Mouse (Mus musculus): ENCODE measurements around the gene Calr3.

Gene Calr3

DNA sequence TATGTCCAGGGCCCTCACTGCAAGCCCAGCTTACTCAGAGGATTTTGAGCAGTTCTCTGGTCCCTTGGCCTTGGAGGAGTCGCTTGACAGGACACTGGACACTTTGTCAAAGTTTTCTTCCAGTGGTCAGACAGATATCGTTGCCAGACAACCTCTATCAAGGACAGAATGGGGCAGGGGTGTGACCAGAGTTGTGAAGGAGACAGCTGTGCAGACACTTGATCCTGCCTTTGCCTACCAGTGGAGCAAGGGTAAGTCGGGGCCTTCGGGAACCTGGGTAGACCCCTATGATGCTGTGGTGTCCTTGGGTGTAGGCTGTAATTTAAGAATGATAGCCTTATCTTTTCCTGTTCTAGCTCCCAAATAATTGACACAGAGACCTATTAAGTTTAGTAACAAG is 11.6 kb upstream of the Calr3 start:
- ChIA-PET CTCF (interaction anchor here in 2 of 4 experiments (1.1 to 1.3 kb wide), 2 partner anchors 10 to 31 kb away, joined by 3 to 4 read pairs; no protein-coding TSS in a partner anchor), POLR2A (interaction anchor here in 2 of 4 experiments (1.0 to 5.9 kb wide), 8 partner anchors 11 to 140 kb away, joined by 3 to 31 read pairs (median 4); partner anchors contain the start of genes 1700030K09Rik (in 1 of the 2), Calr3 (in 1 of the 2) and Cherp (in 1 of the 2))

DNA sequence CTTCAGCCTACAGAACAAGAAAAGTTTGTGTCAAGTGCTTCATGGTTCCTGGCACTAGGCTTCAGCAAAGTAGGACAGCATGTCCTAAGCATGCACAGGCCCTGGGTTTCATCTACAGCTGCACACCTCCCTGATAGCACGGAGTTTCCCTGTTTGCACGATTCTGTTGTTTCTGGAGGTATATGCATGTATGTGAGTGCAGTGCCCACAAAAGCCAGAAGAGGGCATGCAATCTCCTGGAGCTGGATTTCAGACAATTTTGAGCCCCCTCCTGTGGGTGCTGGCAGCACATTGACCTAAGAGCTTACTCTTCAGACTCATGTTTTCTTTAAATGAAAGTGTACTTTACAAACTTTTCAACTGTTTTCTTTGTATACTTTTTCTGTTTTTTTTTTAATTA is 10.2 kb upstream of the Calr3 start:
- ChIA-PET CTCF (interaction anchor here (0.6 to 1.4 kb wide), 7 partner anchors 9 to 845 kb away, joined by 3 to 7 read pairs (median 4); no protein-coding TSS in a partner anchor), POLR2A (interaction anchor here in 3 of 4 experiments (0.6 to 5.9 kb wide), 11 partner anchors 9 to 136 kb away, joined by 3 to 31 read pairs (median 4); partner anchors contain the start of genes 1700030K09Rik (in 2 of the 3), Calr3 (in 2 of the 3), Klf2 (in 2 of the 3) and Cherp (in 1 of the 3))

DNA sequence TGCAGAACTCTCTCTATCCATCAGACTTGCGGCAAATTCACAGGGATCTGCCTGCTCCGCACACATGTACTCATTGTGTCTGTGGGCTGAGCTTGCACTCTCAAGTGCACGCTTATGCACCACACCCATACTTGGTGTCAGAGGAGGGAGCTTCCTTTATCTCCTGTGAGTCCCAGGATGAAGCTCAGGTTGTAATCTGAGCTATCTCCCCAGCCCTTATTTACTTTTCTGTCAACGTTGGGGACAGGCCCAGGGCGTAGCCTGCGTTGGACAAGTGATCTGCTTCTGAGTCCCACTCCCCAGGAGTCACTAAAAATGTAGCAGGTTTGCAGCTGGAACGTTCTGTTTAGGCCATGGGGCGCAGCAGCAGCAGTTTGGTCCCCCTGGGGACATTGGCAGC is 7.8 kb upstream of the Calr3 start:
- POLR2A ChIA-PET: interaction anchor here in 2 of 4 experiments (0.9 to 1.4 kb wide), 6 partner anchors 10 to 133 kb away, joined by 3 to 4 read pairs (median 4); partner anchors contain the start of gene Klf2 (in 1 of the 2)
- CTCF ChIA-PET: no interaction called here

DNA sequence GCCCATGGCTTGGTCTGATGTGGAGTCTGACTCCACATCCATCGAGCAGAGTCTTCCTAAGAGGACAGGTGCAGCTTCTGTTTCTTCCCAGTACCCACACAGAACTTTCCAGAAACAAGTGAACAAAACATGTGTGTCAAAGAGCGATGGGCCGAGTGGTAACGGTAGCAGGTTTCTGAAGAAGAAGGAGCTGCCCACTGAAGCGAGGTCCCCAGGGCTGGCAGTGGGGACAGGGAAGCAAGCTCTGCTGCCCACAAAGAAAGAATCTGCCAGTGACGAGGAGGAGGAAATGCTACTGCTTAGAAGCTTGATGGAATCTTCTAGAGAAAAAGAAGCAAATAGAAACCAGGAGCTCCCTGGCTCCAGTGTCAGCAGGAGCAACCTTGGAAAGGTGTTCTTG is 1.4 kb upstream of the Calr3 start:
- CTCF ChIA-PET: interaction anchor here in 3 of 4 experiments (1.0 to 1.6 kb wide), 6 partner anchors 10 to 22 kb away, joined by 3 to 4 read pairs (median 4); no protein-coding TSS in a partner anchor
- POLR2A ChIA-PET: interaction anchor here (0.6 to 3.3 kb wide), 40 partner anchors 9 to 837 kb away, joined by 3 to 21 read pairs (median 4); partner anchors contain the start of genes Med26 (in 3 of the 4), Eps15l1 (in 2 of the 4), Klf2 (in 2 of the 4) and Ap1m1 (in 1 of the 4)

DNA sequence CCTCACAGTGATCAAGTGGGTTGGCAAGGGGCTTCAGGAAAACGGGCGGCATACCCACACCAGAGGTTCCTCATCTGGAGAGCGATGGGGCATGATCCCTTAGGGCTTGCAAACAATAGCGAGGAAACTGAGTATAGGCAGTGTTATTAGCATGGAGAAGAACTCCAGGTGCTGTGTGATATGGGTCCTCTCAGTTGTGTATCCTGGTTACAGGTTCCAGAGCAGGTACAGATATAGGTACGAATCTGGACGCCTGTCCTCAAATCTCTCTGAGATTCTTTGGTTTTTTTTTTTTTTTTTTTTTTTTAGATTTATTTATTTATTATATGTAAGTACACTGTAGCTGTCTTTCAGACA is 302 bp upstream of the Calr3 start:
- CTCF ChIA-PET: interaction anchor here in 3 of 4 experiments (0.5 to 1.6 kb wide), 5 partner anchors 15 to 1587 kb away, joined by 3 to 7 read pairs (median 4); no protein-coding TSS in a partner anchor
- POLR2A ChIA-PET: interaction anchor here (0.5 to 3.3 kb wide), 37 partner anchors 8 to 571 kb away, joined by 3 to 21 read pairs (median 5); partner anchors contain the start of genes Eps15l1 (in 2 of the 4) and Cherp (in 1 of the 4)

DNA sequence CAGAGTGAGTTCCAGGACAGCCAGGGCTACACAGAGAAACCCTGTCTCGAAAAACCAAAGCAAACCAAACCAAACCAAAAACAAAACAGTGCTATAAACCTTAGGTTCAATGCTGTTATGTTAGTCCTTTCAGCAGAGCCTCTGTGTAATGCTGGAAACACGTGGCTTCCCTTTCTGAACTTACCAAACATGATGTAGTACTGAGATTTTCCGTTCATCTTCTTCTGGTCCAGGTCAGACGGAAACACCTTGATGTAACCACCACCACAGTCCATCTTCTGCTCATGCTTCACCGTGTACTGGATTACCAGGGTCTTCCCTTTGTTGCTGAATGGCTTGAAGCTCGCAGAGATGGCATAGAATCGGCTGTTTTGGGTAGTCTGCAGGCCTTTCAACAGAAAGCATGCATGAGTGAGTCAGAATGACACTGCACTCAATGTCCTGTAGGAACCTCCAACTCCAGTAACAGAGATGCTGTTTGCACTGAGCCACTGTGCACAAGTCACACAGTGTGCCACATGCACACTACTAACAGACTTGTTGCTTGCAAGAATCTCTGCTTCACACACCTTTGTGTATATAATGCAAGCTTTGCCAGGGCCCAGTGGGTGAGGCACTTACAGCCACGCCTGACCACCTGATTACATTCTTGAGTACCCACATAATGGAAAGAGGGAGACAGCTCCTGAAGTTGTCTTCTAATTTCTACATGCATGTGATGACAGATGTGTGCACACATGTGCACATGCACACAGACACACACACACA is 5.2 kb downstream of the Calr3 start:
- CTCF ChIA-PET: interaction anchor here in 1 of 4 experiments (0.6 to 1.7 kb wide), 2 partner anchors 16 to 732 kb away, joined by 3 to 4 read pairs; no protein-coding TSS in a partner anchor
- POLR2A ChIA-PET: interaction anchor here in 2 of 4 experiments (0.7 to 1.4 kb wide), 2 partner anchors 13 to 16 kb away, joined by 4 read pairs; no protein-coding TSS in a partner anchor

DNA sequence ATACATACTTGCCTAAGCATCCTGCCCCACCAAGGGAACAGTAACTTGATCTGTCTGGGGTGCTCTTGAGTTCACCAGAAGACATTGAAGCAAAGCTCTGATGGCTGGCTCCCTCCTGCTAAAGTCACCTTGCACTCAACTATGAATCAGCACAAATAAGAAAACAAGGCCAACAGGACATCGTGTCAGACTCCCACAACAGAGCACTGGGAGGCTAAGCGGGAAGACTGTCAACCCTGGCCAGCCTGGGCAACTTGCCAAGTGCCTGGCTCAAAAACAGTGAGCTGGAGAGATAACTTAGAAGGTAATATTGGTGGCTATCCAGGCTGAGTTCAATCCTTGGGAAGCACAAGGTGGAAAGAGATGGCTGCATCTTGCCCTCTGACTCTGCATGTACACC is 8.7 kb downstream of the Calr3 start:
- ChIA-PET POLR2A (interaction anchor here in 1 of 4 experiments (0.8 to 2.7 kb wide), 6 partner anchors 10 to 40 kb away, joined by 3 to 20 read pairs (median 8); partner anchors contain the start of genes 1700030K09Rik and Calr3), CTCF (interaction anchor here in 2 of 4 experiments (0.6 to 0.9 kb wide), 3 partner anchors 12 to 921 kb away, joined by 3 read pairs; no protein-coding TSS in a partner anchor)

DNA sequence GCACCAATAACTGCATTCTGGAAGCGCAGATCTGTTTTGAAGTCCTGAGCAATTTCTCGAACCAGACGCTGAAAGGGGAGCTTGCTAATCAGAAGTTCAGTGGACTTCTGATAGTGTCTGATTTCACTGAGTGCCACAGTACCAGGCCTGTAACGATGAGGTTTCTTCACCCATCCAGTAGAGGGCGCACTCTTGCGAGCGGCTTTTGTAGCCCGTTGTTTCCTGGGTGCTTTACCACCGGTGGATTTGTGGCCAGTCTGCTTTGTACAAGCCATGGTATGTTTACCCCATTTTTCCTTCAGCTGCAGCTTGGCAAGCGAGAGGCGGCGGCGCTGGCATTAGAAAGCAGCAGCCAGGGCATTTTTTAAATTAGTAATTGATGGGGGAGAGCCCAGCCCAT is 14.0 kb downstream of the Calr3 start:
- CTCF ChIA-PET: interaction anchor here in 3 of 4 experiments (0.5 to 1.3 kb wide), 7 partner anchors 11 to 297 kb away, joined by 3 to 5 read pairs (median 3); no protein-coding TSS in a partner anchor
- POLR2A ChIA-PET: interaction anchor here in 3 of 4 experiments (0.6 to 2.0 kb wide), 11 partner anchors 14 to 293 kb away, joined by 3 to 7 read pairs (median 3); partner anchors contain the start of genes 1700030K09Rik (in 1 of the 3), Calr3 (in 1 of the 3) and Klf2 (in 1 of the 3)

DNA sequence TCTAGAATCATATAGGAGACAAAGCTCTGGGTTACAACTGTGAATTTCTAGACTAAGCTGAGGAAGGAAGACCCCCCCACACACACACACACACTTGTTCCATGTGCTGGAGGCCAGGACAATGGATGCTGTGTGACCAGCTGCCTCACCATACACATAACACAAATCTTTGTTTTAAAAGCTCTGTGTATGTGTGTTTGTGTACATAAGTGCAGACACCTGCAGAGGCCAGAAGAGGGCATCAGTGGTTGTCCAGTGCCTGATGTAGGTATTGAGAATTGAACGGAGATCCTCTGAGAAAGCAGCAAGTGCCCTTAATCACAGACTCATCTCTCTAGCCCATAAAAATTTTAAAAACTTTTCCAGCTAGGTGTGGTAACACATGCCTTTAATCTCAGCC is 20.7 kb downstream of the Calr3 start:
- ChIA-PET CTCF (interaction anchor here (0.5 to 2.2 kb wide), 33 partner anchors 8 to 500 kb away, joined by 3 to 14 read pairs (median 4); partner anchors contain the start of genes 1700030K09Rik (in 2 of the 4), Calr3 (in 2 of the 4), Ap1m1 (in 1 of the 4) and Fam32a (in 1 of the 4)), POLR2A (interaction anchor here in 3 of 4 experiments (0.6 to 2.4 kb wide), 46 partner anchors 10 to 253 kb away, joined by 3 to 14 read pairs (median 4); partner anchors contain the start of genes 1700030K09Rik (in 1 of the 3), Calr3 (in 1 of the 3), Fam32a (in 1 of the 3) and Klf2 (in 1 of the 3))

DNA sequence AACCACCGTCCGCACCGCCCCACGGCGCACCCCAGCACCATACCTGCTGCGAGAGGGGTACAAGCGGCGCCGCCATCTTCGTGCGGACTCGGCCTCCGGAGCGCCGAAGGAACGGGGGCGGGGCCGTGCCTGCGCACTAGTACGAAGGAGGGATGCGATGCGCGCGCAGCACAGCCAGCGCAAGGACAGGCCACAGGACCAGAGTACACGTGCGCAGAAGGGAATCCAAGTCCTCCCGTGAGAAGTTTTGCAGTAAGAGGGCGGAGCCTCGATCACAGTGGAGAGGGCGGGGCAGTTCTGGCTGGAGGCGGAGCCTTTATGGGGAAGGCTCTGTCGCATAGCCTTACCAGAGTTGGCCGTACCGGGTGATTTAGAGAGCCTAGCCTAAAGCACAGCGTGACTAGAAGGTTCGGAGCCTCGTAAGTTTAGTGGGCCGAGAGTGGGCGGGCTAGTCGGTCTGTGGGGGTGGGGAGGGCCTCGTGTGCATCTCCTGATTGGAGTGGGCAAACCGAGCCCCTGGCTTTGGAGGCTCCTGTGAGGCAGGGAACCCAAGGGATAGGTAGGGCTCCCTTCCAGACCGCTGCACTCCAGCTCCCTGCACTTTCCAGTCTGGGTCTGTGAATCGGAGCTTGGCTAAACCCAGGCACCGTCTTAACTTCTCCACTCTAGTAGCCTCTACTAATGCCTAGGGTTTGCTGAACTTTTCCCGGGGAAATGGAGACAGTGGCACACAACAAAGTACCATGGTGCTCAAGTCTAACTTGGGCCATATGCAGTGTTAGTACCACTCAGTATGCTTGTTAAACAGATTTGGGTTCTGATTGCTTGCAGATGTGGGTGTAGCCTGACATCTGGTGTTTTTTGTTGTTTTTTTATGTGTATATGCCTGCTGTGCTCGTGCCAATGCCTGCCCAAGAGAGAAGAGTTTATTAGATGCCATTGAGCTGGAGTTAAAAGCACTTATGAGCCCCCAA is 22.0 kb downstream of the Calr3 start, which contains the start of gene Eps15l1:
Gene Eps15l1 (minus strand): TSS at position 99 of the 974 bp plus-strand sequence.
- POLR2A ChIA-PET: interaction anchor here in 3 of 4 experiments (0.6 to 2.4 kb wide), 33 partner anchors 12 to 234 kb away, joined by 3 to 14 read pairs (median 5); partner anchors contain the start of genes 1700030K09Rik (in 2 of the 3), Calr3 (in 2 of the 3), Klf2 (in 2 of the 3) and Fam32a (in 1 of the 3)

DNA sequence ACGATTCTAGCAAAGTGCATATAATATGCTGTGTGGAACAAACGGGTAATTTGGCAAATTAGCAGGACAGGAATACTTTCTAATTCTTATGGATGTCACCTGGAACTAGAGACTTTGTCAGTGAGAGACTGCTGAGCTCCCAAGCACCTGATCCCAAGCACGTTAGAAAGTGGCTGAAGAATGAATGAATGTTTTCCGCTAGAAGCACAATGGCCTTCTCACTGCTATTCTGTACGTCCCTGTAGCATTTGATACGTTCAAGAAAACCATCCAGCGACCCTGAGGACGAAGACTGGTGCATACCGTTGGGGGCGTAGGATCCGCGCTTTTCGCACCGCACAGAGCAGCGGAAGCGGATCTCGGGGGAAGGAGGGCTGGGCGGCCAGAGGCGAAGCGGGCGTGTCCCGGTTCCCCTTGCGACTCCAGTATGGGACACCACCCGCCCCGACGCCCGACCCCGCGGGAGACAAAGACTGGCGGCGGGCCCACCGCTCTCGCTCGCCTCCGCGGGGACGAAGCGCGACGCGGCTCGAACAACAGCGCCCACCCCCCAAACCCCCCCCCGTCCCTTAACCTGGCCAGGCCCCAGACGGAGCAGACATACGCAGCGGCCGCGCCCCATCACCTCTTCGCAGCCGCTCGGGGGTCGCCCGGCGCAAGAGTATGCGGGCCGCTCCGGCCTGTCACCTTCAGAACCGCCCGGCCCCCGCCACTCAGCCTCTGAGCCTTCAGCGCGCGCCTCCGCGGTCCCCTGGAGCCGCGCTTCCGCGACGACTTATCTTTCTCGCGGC is 22.9 kb downstream of the Calr3 start:
- POLR2A ChIA-PET: interaction anchor here in 3 of 4 experiments (0.7 to 3.4 kb wide), 11 partner anchors 10 to 469 kb away, joined by 3 to 12 read pairs (median 4); partner anchors contain the start of genes 1700030K09Rik (in 1 of the 3), Calr3 (in 1 of the 3), Med26 (in 1 of the 3) and Smim7 (in 1 of the 3)
- CTCF ChIA-PET: no interaction called here

More for the DNA sequence above, 22.0 kb downstream of the Calr3 start, which contains the start of gene Eps15l1:
- CTCF ChIA-PET: interaction anchor here in 3 of 4 experiments (0.6 to 2.2 kb wide), 11 partner anchors 8 to 221 kb away, joined by 3 to 14 read pairs (median 4); partner anchors contain the start of genes 1700030K09Rik (in 1 of the 3) and Calr3 (in 1 of the 3)

DNA sequence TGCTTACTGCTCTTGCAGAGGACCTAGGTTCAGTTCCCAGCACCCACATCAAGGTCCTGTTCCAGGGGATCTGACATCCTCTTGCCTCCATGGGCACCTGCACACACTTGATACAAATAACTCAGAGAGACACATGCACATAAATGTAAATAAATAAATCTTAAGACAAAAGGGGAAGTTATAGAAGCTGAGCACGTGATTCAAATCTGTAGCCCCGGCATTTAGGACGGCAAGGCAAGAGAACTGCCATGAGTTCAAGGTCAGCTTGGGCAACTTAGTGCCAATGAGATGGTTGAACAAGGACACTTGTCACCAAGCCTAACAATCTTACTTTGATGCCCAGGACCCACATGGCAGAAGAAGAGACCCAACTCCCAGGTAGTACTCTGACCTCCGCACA is 25.6 kb downstream of the Calr3 start:
- CTCF ChIA-PET: no interaction called here
- POLR2A ChIA-PET: interaction anchor here in 2 of 4 experiments (1.1 to 3.4 kb wide), 5 partner anchors 8 to 138 kb away, joined by 3 to 12 read pairs (median 4); no protein-coding TSS in a partner anchor

DNA sequence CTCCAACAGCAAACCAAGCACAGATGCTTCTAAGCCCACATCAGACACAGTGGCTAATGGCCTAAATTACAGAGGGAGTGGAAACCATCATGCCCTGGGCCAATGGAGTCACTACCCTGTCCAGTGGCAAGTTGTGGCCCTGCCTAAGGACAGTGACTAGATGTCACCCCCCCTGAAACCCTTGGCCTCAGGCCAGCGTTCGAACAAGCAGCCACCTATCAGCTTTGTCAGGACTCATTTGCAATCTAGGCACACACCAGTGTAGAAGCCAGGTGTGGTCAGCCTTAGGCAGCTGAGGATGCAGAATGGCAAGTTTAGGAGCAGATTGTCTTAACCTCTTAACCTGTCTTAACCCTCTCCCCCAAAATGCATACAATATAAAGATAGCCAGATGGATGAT is 28.4 kb downstream of the Calr3 start:
- ChIA-PET CTCF (interaction anchor here in 2 of 4 experiments (0.5 to 1.5 kb wide), 2 partner anchors 8 to 15 kb away, joined by 3 read pairs; no protein-coding TSS in a partner anchor), POLR2A (interaction anchor here in 3 of 4 experiments (0.6 to 2.8 kb wide), 9 partner anchors 10 to 146 kb away, joined by 3 to 16 read pairs (median 5); partner anchors contain the start of gene Klf2 (in 1 of the 3))

DNA sequence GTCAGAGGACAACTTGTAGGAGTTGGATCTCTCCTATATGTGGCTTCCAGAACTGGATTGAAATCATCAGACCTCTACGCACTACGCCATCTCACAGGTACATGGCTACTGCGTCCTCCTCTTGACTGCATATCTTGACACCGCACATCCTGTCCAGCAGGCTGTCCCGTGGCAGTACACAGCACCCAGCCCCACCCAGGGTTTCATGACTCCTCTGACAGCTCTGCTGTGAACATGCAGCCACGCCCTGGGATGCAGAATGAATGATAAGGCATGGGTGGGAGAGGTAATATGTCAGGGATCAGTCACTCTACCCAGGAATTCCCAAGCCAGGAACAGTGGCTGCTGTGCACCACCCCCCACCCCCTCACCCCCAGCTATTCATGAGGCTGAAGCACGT is 29.8 kb downstream of the Calr3 start:
- ChIA-PET CTCF (interaction anchor here in 2 of 4 experiments (0.6 to 1.9 kb wide), 4 partner anchors 9 to 229 kb away, joined by 3 to 6 read pairs (median 4); no protein-coding TSS in a partner anchor), POLR2A (interaction anchor here in 3 of 4 experiments (0.6 to 3.1 kb wide), 11 partner anchors 9 to 142 kb away, joined by 3 to 10 read pairs (median 4); partner anchors contain the start of gene Klf2 (in 1 of the 3))

DNA sequence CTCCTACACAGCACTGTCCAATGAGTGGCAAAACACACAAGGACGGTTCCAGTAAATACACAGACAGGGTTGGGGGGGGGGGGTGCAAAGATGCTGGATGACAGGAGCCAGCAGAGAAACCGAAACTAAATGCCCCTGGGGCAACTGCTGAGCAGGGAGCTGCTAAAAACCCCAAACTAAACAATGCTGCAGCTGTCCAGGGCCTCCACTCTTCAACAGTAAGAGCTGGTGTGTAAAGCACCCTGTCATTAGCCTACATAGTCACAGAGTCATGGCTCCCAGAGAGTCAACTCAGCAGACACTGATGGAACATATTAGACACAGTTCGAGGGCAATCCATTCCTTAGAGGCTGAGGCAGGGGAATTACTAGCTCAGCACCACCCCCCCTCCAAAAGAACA is 34.2 kb downstream of the Calr3 start:
- CTCF ChIA-PET: interaction anchor here in 2 of 4 experiments (0.7 to 1.0 kb wide), 2 partner anchors 15 to 162 kb away, joined by 3 read pairs; partner anchors contain the start of gene Smim7 (in 1 of the 2)

More for the DNA sequence above, 34.2 kb downstream of the Calr3 start:
- POLR2A ChIA-PET: interaction anchor here (0.6 to 3.1 kb wide), 21 partner anchors 9 to 265 kb away, joined by 3 to 12 read pairs (median 4); partner anchors contain the start of genes Ap1m1 (in 1 of the 4) and Eps15l1 (in 1 of the 4)
